Comparison of ENCODE assay signal across 7 mouse cellular contexts in genomic region chr13:44419472-44420226, GRCm38 (mm10).
DNase-seq lines count a peak whose midpoint lies in the region; ATAC-seq lines count a peak whose summit lies in the region.

No protein-coding gene starts in this region.

- no peak overlapping the region for H3K9ac ChIP-seq in forebrain, embryonic 15.5 days (replicated peaks)
- H3K9ac ChIP-seq in intestine, embryonic 14.5 days (ENCODE audit: low read length), result 0 out of 2 replicates have a peak overlapping the region, but pooled peaks have one; percentile 0
- H3K9ac ChIP-seq in liver, embryonic 15.5 days, result no peak overlapping the region

- H3K4me1 ChIP-seq in brown adipose tissue, adult 24 weeks (ENCODE audit: control insufficient read depth, insufficient read depth, insufficient read length, low read length), result peaks cover 18% of the 10 kb centered on the region
- peaks cover 20% of the 10 kb centered on the region for H3K4me1 ChIP-seq in forebrain, embryonic 15.5 days
- peaks cover 27% of the 10 kb centered on the region for H3K4me1 ChIP-seq in intestine, embryonic 14.5 days (replicated peaks; ENCODE audit: control insufficient read depth, insufficient read depth, low read length)
- H3K4me1 ChIP-seq in liver, embryonic 15.5 days (replicated peaks), result peaks cover 24% of the 10 kb centered on the region

- peak overlapping the region; percentile 51 for H3K27ac ChIP-seq in brown adipose tissue, adult 24 weeks (replicated peaks; ENCODE audit: low read depth, low read length)
- H3K27ac ChIP-seq in forebrain, embryonic 15.5 days (replicated peaks), result no peak overlapping the region
- peak overlapping the region; percentile 43 for H3K27ac ChIP-seq in intestine, embryonic 14.5 days (ENCODE audit: low read depth)
- peak overlapping the region; percentile 63 for H3K27ac ChIP-seq in liver, embryonic 15.5 days (replicated peaks)

- H3K9me3 ChIP-seq in forebrain, embryonic 15.5 days, result no peaks in the 10 kb centered on the region
- H3K9me3 ChIP-seq in intestine, embryonic 14.5 days (ENCODE audit: control insufficient read depth, low read length), result no peaks in the 10 kb centered on the region
- H3K9me3 ChIP-seq in liver, embryonic 15.5 days (replicated peaks), result no peaks in the 10 kb centered on the region; the same call in 1 of the 2 replicates

- ATAC-seq in forebrain, embryonic 15.5 days (replicated peaks), result no peak
- ATAC-seq in intestine, embryonic 14.5 days (replicated peaks; ENCODE audit: low FRiP score, low TSS enrichment, low read depth), result 0 out of 2 replicates have a peak, but pooled peaks have one; percentile 32
- peak; percentile 44 for ATAC-seq in liver, embryonic 15.5 days (ENCODE audit: insufficient read depth)

- intact Hi-C loops in left cerebral cortex, postnatal 10 days (cut with DNase I), result no loop called here

- no peaks in the 10 kb centered on the region for H3K27me3 ChIP-seq in forebrain, embryonic 15.5 days
- no peaks in the 10 kb centered on the region for H3K27me3 ChIP-seq in intestine, embryonic 14.5 days (replicated peaks; ENCODE audit: control insufficient read depth, insufficient read depth, low read length)
- H3K27me3 ChIP-seq in liver, embryonic 15.5 days, result no peaks in the 10 kb centered on the region

- H3K36me3 ChIP-seq in forebrain, embryonic 15.5 days, result no peaks in the 10 kb centered on the region
- H3K36me3 ChIP-seq in intestine, embryonic 14.5 days (ENCODE audit: control insufficient read depth, insufficient read depth, low read length), result no peaks in the 10 kb centered on the region
- H3K36me3 ChIP-seq in liver, embryonic 15.5 days (replicated peaks), result no peaks in the 10 kb centered on the region

- WGBS in forebrain, embryonic 15.5 days, result 25% methylated on average over 15 of the region's 15 CpGs
- WGBS in intestine, embryonic 14.5 days, result 18% methylated on average over 14 of the region's 15 CpGs
- 14% methylated on average over 13 of the region's 15 CpGs for WGBS in liver, embryonic 15.5 days (ENCODE audit: insufficient replicate concordance)

- DNase-seq in intestine, embryonic 14.5 days (ENCODE audit: low spot score), result peak; percentile 65
- DNase-seq in neural tube, embryonic 10.5 days (ENCODE audit: extremely low spot score, low spot score), result peak; percentile 42
- DNase-seq in left cerebral cortex, postnatal 10 days (ENCODE audit: extremely low spot score in 1 of 2, low spot score in 2 of 2), result no peak
- no peak for DNase-seq in right cerebral cortex, postnatal 14 days

- no peak overlapping the region for H3K4me3 ChIP-seq in brown adipose tissue, adult 24 weeks (ENCODE audit: insufficient read depth, low read depth, low read length)
- H3K4me3 ChIP-seq in forebrain, embryonic 15.5 days, result no peak overlapping the region
- no peak overlapping the region for H3K4me3 ChIP-seq in intestine, embryonic 14.5 days (ENCODE audit: low read depth, low read length)
- H3K4me3 ChIP-seq in liver, embryonic 15.5 days (replicated peaks), result no peak overlapping the region

- 0 out of 2 replicates have a peak overlapping the region, but pooled peaks have one; percentile 11 for H3K4me2 ChIP-seq in forebrain, embryonic 15.5 days (replicated peaks)
- peak overlapping the region; percentile 40 for H3K4me2 ChIP-seq in intestine, embryonic 14.5 days (ENCODE audit: low read length)
- H3K4me2 ChIP-seq in liver, embryonic 15.5 days, result peak overlapping the region; percentile 41

Comparison
In these comparisons a context has a peak if more than half of its experiments do, and no peak if none do; other contexts are left out.
1. DNase-seq: peak in intestine, embryonic 14.5 days (single experiment) and neural tube, embryonic 10.5 days (single experiment); none in left cerebral cortex, postnatal 10 days (0 of 2) and right cerebral cortex, postnatal 14 days (single experiment).
2. Peak in every context shown above with its lines, with median percentiles within 50 percentile points of each other: H3K4me2 ChIP-seq.